Mouse (Mus musculus): ENCODE data around the gene Rap2a.

DNA sequence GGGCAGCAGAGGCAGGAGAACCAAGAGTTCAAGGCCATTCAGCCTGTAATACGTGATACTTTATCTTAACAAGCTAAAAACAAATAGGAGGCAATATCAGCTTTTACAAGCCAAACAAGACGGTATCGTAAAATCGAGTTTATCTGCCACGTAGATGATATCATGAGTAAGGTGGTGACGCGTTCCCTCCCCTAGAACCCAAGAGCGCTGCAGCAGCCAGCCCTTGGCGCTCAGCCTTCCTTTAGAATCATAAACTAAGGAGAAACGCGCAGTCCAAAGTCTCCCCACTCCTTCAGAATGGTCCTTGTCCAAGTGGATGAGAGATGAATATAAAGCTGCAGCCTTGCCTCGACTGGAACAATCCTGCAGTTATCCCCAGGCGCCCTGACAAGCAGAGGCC, 36.4 kb upstream of the Rap2a start:
- TF ChIP-seq CTCF (conservative IDR thresholded peaks at IDR 0.05; ENCODE audit: low read length) (no peak), POU5F1 (IDR thresholded peaks at IDR 0.05; ENCODE audit: borderline replicate concordance, low read length) (no peak), NANOG (IDR thresholded peaks at IDR 0.05; ENCODE audit: borderline replicate concordance, low read length) (no peak)

Data from E14TG2a.4 (cell line).